Mouse (Mus musculus) urinary bladder, adult 2 months (tissue): Measurements from ENCODE around the gene Scnn1b. TPM values are rescaled to one million over a fixed set of nuclear protein-coding genes. Genes with fewer than 3 reads are reported as not detected.

Experiments
- DNase-seq: peaks from one replicate; pipeline ENCODE4 v3.0.0; 2022; ENCODE audit warnings: low spot score
- polyA plus RNA-seq: library from polyadenylated mRNA; depleted of rRNA; stranded (reverse); fragments of >200 nt; gene quantifications from 2 replicates; pipeline ENCODE4 v1.2.3, GENCODE M21; 2012; rRNA removed

Gene Scnn1b
- 15.3 and 16.5 TPM in 2 replicates for polyA plus RNA-seq

GRCm38 (mm10) chr7:121864858-121865585, at the start of gene Scnn1b:
Scnn1b (plus strand) TSS chr7:121865038.
- DNase-seq = no peak

- DNase-seq = no peak
These were observed 43.2 kb upstream of the Scnn1b start for GRCm38 (mm10) chr7:121821632-121822031.

- DNase-seq = no peak
These were observed 36.4 kb upstream of the Scnn1b start for GRCm38 (mm10) chr7:121828481-121828880.

GRCm38 (mm10) chr7:121835392-121835791, 29.4 kb upstream of the Scnn1b start:
- DNase-seq = no peak

GRCm38 (mm10) chr7:121836827-121837226, 28.0 kb upstream of the Scnn1b start:
- no peak for DNase-seq

- DNase-seq = no peak
These were observed 24.0 kb upstream of the Scnn1b start for GRCm38 (mm10) chr7:121840810-121841209.

GRCm38 (mm10) chr7:121842234-121842633, 22.6 kb upstream of the Scnn1b start:
- DNase-seq = no peak

GRCm38 (mm10) chr7:121845964-121846363, 18.9 kb upstream of the Scnn1b start:
- no peak for DNase-seq

GRCm38 (mm10) chr7:121848537-121849168, 16.2 kb upstream of the Scnn1b start:
- no peak for DNase-seq

- DNase-seq = no peak
These were observed 7.5 kb upstream of the Scnn1b start for GRCm38 (mm10) chr7:121857177-121857884.

- no peak for DNase-seq
These were observed 5.9 kb upstream of the Scnn1b start for GRCm38 (mm10) chr7:121858939-121859338.

GRCm38 (mm10) chr7:121871631-121872030, 6.8 kb downstream of the Scnn1b start:
- DNase-seq = no peak

- DNase-seq = no peak
These were observed 9.2 kb downstream of the Scnn1b start for GRCm38 (mm10) chr7:121873998-121874397.

- no peak for DNase-seq
These were observed 9.9 kb downstream of the Scnn1b start for GRCm38 (mm10) chr7:121874784-121875183.

- DNase-seq = no peak
These were observed 15.4 kb downstream of the Scnn1b start for GRCm38 (mm10) chr7:121880246-121880645.

GRCm38 (mm10) chr7:121890636-121891360, 26.0 kb downstream of the Scnn1b start:
- DNase-seq = no peak

- DNase-seq = no peak
These were observed 31.9 kb downstream of the Scnn1b start for GRCm38 (mm10) chr7:121896689-121897088.

GRCm38 (mm10) chr7:121899311-121899710, 34.5 kb downstream of the Scnn1b start:
- DNase-seq = no peak

GRCm38 (mm10) chr7:121899940-121900339, 35.1 kb downstream of the Scnn1b start:
- DNase-seq = no peak

GRCm38 (mm10) chr7:121902757-121903411, 38.0 kb downstream of the Scnn1b start:
- DNase-seq = no peak

- no peak for DNase-seq
These were observed 42.0 kb downstream of the Scnn1b start for GRCm38 (mm10) chr7:121906879-121907278.
